Comparison of ENCODE assay signal across 29 mouse cellular contexts in the genomic region with DNA sequence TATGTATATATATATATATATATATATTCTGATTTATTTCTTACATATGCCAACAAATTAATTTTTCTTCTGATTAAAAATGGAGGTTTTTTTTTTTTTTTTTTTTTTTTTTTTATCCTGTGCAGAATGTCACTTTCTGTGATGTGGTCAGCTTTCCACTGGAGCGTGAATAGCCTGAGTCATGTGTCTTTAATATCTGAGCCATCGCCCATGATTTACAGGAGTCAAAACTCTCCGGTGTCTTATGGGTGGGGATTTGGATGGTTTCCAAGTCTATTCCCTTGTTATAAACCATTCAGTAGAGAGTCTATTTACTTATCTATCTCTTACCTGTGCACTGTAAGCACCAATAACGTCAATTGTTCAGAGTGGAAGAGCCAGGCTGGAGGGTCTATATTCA. TPM values are rescaled to one million over a fixed set of nuclear protein-coding genes. Genes with fewer than 3 reads are reported as not detected.
DNase-seq lines count a peak whose midpoint lies in the region; ATAC-seq and TF ChIP-seq lines count a peak whose summit lies in the region.
"Had no signal": no experiment of that assay in that cellular context is flagged by ENCODE, and none has a peak within 500 bp of the region (broad histone marks: within the 10 kb centered on the region; RNA-seq: fewer than 3 reads in every experiment).

No protein-coding gene starts in this region.

- no peak for TF ChIP-seq EP300 in MEL (IDR thresholded peaks at IDR 0.05; ENCODE audit: low read depth in 1 of 2, low read length in 2 of 2)

- H3K4me3 ChIP-seq in intestine, embryonic 15.5 days (replicated peaks), result no peak overlapping the region
- H3K4me3 ChIP-seq in intestine, postnatal 0 days (ENCODE audit: low read depth, low read length), result no peak overlapping the region
- no peak overlapping the region for H3K4me3 ChIP-seq in MEL (ENCODE audit: control insufficient read depth in 1 of 2, insufficient read depth in 1 of 2, low read depth in 2 of 2, low read length in 2 of 2)
- no peak overlapping the region for H3K4me3 ChIP-seq in intestine, embryonic 16.5 days (ENCODE audit: low read length)
- H3K4me3 ChIP-seq in midbrain, embryonic 13.5 days (replicated peaks), result no peak overlapping the region
- H3K4me3 ChIP-seq: embryonic facial prominence, embryonic 12.5 days; embryonic facial prominence, embryonic 15.5 days; erythroblast, embryonic 14.5 days; forebrain, embryonic 10.5 days; forebrain, embryonic 12.5 days had no signal

- DNase-seq in MEL (ENCODE audit: low read depth, low spot score), result peak; percentile 19
- DNase-seq in urinary bladder, postnatal 10 days (ENCODE audit: low spot score), result no peak
- DNase-seq in thymus, postnatal 36 days, result no peak
- DNase-seq: adrenal gland, adult 8-10 months; adrenal gland, postnatal 14 days; adrenal gland, postnatal 36 days; B cell, adult 2 months; cerebellum, adult 11-12 months; cerebellum, adult 2 months; cerebellum, adult 9-11 months; cerebellum, postnatal 14 days; cerebellum, postnatal 36 days; embryo, embryonic 11 days had no signal

- no peak overlapping the region for H3K27ac ChIP-seq in intestine, embryonic 15.5 days
- H3K27ac ChIP-seq in intestine, postnatal 0 days (ENCODE audit: low read depth, low read length), result no peak overlapping the region
- no peak overlapping the region for H3K27ac ChIP-seq in MEL (ENCODE audit: control insufficient read depth, low read depth, low read length)
- H3K27ac ChIP-seq in intestine, embryonic 16.5 days (ENCODE audit: low read length), result no peak overlapping the region
- H3K27ac ChIP-seq in midbrain, embryonic 13.5 days, result no peak overlapping the region
- H3K27ac ChIP-seq: embryonic facial prominence, embryonic 12.5 days; embryonic facial prominence, embryonic 15.5 days; forebrain, embryonic 10.5 days; forebrain, embryonic 12.5 days had no signal

- WGBS in intestine, embryonic 15.5 days, result 34% methylated on average over 4 of the region's 4 CpGs
- 25% methylated on average over 4 of the region's 4 CpGs for WGBS in intestine, postnatal 0 days
- WGBS in intestine, embryonic 16.5 days, result 54% methylated on average over 4 of the region's 4 CpGs
- 88% methylated on average over 4 of the region's 4 CpGs for WGBS in midbrain, embryonic 13.5 days

- TF ChIP-seq RAD21 in MEL (IDR thresholded peaks at IDR 0.05; ENCODE audit: low read depth, low read length), result no peak

- no peak overlapping the region for H3K9ac ChIP-seq in intestine, embryonic 15.5 days
- no peak overlapping the region for H3K9ac ChIP-seq in intestine, postnatal 0 days (ENCODE audit: low read depth, low read length)
- no peak overlapping the region for H3K9ac ChIP-seq in MEL (ENCODE audit: control insufficient read depth, low read depth, low read length, poor library complexity, severe bottlenecking)
- no peak overlapping the region for H3K9ac ChIP-seq in intestine, embryonic 16.5 days (ENCODE audit: low read depth, low read length)
- no peak overlapping the region for H3K9ac ChIP-seq in midbrain, embryonic 13.5 days (replicated peaks)
- H3K9ac ChIP-seq: embryonic facial prominence, embryonic 12.5 days; embryonic facial prominence, embryonic 15.5 days; forebrain, embryonic 12.5 days had no signal

- ATAC-seq in intestine, embryonic 15.5 days, result peak; percentile 75
- no peak for ATAC-seq in intestine, postnatal 0 days
- ATAC-seq in intestine, embryonic 16.5 days, result peak; percentile 80
- no peak for ATAC-seq in midbrain, embryonic 13.5 days
- ATAC-seq: activated CD4-positive, CD25-positive, alpha-beta regulatory T cell, adult 4 months; CD4-positive, CD25-positive, alpha-beta regulatory T cell, adult 4 months; forebrain, embryonic 14.5 days; forebrain, embryonic 16.5 days; Patski had no signal

- TF ChIP-seq CTCF in intestine, postnatal 0 days (IDR thresholded peaks at IDR 0.05; ENCODE audit: low read depth), result no peak
- TF ChIP-seq CTCF in MEL (IDR thresholded peaks at IDR 0.05 in 2 of 3, conservative IDR thresholded peaks at IDR 0.05 in 1 of 3; ENCODE audit: control insufficient read depth in 1 of 3, insufficient read depth in 1 of 3, low read depth in 2 of 3, low read length in 3 of 3, poor library complexity in 1 of 3, severe bottlenecking in 1 of 3), result no peak

- H3K4me1 ChIP-seq in intestine, embryonic 15.5 days (replicated peaks), result no peaks in the 10 kb centered on the region; the same call in 1 of the 2 replicates
- H3K4me1 ChIP-seq in intestine, postnatal 0 days (replicated peaks; ENCODE audit: control insufficient read depth, insufficient read depth, low read length), result no peaks in the 10 kb centered on the region
- no peaks in the 10 kb centered on the region for H3K4me1 ChIP-seq in MEL (ENCODE audit: control insufficient read depth in 1 of 2, insufficient read depth in 2 of 2, low read length in 2 of 2)
- 0 out of 2 replicates have a peak, but pooled peaks cover 3% of the 10 kb centered on the region for H3K4me1 ChIP-seq in intestine, embryonic 16.5 days (ENCODE audit: control insufficient read depth, insufficient read depth, low read length)
- H3K4me1 ChIP-seq in midbrain, embryonic 13.5 days (replicated peaks), result peaks cover 11% of the 10 kb centered on the region
- H3K4me1 ChIP-seq: embryonic facial prominence, embryonic 12.5 days; embryonic facial prominence, embryonic 15.5 days had no signal

- no peak for TF ChIP-seq POLR2A in MEL (IDR thresholded peaks at IDR 0.05; ENCODE audit: control insufficient read depth in 1 of 2, insufficient read depth in 1 of 2, low read depth in 1 of 2, low read length in 2 of 2, poor library complexity in 1 of 2)

- H3K9me3 ChIP-seq in intestine, embryonic 15.5 days, result no peaks in the 10 kb centered on the region
- no peaks in the 10 kb centered on the region for H3K9me3 ChIP-seq in intestine, postnatal 0 days (ENCODE audit: control insufficient read depth)
- H3K9me3 ChIP-seq in MEL (replicated peaks; ENCODE audit: insufficient read depth, low read length), result no peaks in the 10 kb centered on the region
- H3K9me3 ChIP-seq in intestine, embryonic 16.5 days (ENCODE audit: control insufficient read depth, low read length), result no peaks in the 10 kb centered on the region
- H3K9me3 ChIP-seq in midbrain, embryonic 13.5 days, result no peaks in the 10 kb centered on the region
- H3K9me3 ChIP-seq: embryonic facial prominence, embryonic 12.5 days; embryonic facial prominence, embryonic 15.5 days; forebrain, embryonic 10.5 days; forebrain, embryonic 12.5 days; G1E had no signal

- H3K36me3 ChIP-seq in intestine, embryonic 15.5 days, result 0 out of 2 replicates have a peak, but pooled peaks cover 13% of the 10 kb centered on the region
- H3K36me3 ChIP-seq in intestine, postnatal 0 days (ENCODE audit: control insufficient read depth, insufficient read depth), result peaks cover 11% of the 10 kb centered on the region; the same call in 1 of the 2 replicates
- peaks cover 0 to 4% of the 10 kb centered on the region in 2 experiments; a peak in 2 of 4 replicates for H3K36me3 ChIP-seq in MEL (ENCODE audit: control insufficient read depth in 1 of 2, insufficient read depth in 2 of 2, low read length in 2 of 2)
- no peaks in the 10 kb centered on the region for H3K36me3 ChIP-seq in intestine, embryonic 16.5 days (ENCODE audit: control insufficient read depth, insufficient read depth, low read length)
- H3K36me3 ChIP-seq in midbrain, embryonic 13.5 days, result peaks cover 8% of the 10 kb centered on the region

- no peaks in the 10 kb centered on the region for H3K27me3 ChIP-seq in intestine, embryonic 15.5 days (replicated peaks)
- H3K27me3 ChIP-seq in intestine, postnatal 0 days (replicated peaks; ENCODE audit: control insufficient read depth, insufficient read depth, low read length), result no peaks in the 10 kb centered on the region
- H3K27me3 ChIP-seq in MEL (ENCODE audit: control insufficient read depth in 1 of 2, insufficient read depth in 2 of 2, low read length in 2 of 2), result no peaks in the 10 kb centered on the region
- no peaks in the 10 kb centered on the region for H3K27me3 ChIP-seq in intestine, embryonic 16.5 days (replicated peaks; ENCODE audit: control insufficient read depth, insufficient read depth, low read length)
- no peaks in the 10 kb centered on the region for H3K27me3 ChIP-seq in midbrain, embryonic 13.5 days
- H3K27me3 ChIP-seq: CH12.LX; embryonic facial prominence, embryonic 12.5 days; embryonic facial prominence, embryonic 15.5 days; forebrain, embryonic 12.5 days; Patski had no signal

- H3K79me2 ChIP-seq in MEL (ENCODE audit: control insufficient read depth, insufficient read depth, low read length, poor library complexity), result no peaks in the 10 kb centered on the region

- no peak overlapping the region for H3K4me2 ChIP-seq in intestine, embryonic 15.5 days (replicated peaks)
- no peak overlapping the region for H3K4me2 ChIP-seq in intestine, postnatal 0 days (replicated peaks; ENCODE audit: low read depth)
- H3K4me2 ChIP-seq in intestine, embryonic 16.5 days (ENCODE audit: low read depth, low read length), result no peak overlapping the region
- no peak overlapping the region for H3K4me2 ChIP-seq in midbrain, embryonic 13.5 days (replicated peaks)
- H3K4me2 ChIP-seq: embryonic facial prominence, embryonic 12.5 days; embryonic facial prominence, embryonic 15.5 days; forebrain, embryonic 12.5 days had no signal

TF ChIP-seq in MEL, 35 proteins besides CTCF, POLR2A, EP300 and RAD21:
- TF ChIP-seq ZNF384 (IDR thresholded peaks at IDR 0.05; ENCODE audit: low read depth, low read length) (peak; percentile 60), HCFC1 (IDR thresholded peaks at IDR 0.05; ENCODE audit: low read depth, low read length) (no peak)

RNA-seq across cellular contexts. Expression of a gene that starts 27.9 kb away (rescaled TPM):
- polyA plus RNA-seq in intestine, embryonic 15.5 days (2015; fragmentation: Nextera tagmentation; extraction: Ambion mirVana), result 25.7 and 26.2 TPM in 2 replicates
- 3.7 and 3.8 TPM in 2 replicates for polyA plus RNA-seq in intestine, postnatal 0 days (2015; fragmentation: Nextera tagmentation; extraction: Ambion mirVana)
- 21.5 and 24.3 TPM in 2 replicates for total RNA-seq in MEL (2012; rRNA removed)
- polyA plus RNA-seq in MEL (2012; ENCODE audit: insufficient read depth in 1 of 2, insufficient read length in 2 of 2, low read depth in 1 of 2, low replicate concordance in 2 of 2, missing spikeins in 1 of 2), result 10 to 100 TPM; 24.1 to 32.9 TPM
- 20.0 and 21.5 TPM in 2 replicates for polyA plus RNA-seq in intestine, embryonic 16.5 days (2015; fragmentation: Nextera tagmentation; extraction: Ambion mirVana)
- 19.8 and 21.1 TPM in 2 replicates for polyA plus RNA-seq in midbrain, embryonic 13.5 days (2015; fragmentation: Nextera tagmentation; extraction: Ambion mirVana)

Comparison
In these comparisons a context has a peak if more than half of its experiments do, and no peak if none do; other contexts are left out.
1. ATAC-seq: peak in intestine, embryonic 15.5 days (single experiment) and intestine, embryonic 16.5 days (single experiment); none in intestine, postnatal 0 days (single experiment) and midbrain, embryonic 13.5 days (single experiment).